Mouse (Mus musculus): Measurements from ENCODE around the gene Efemp1. TPM values are rescaled to one million over a fixed set of nuclear protein-coding genes. Genes with fewer than 3 reads are reported as not detected.

The Efemp1 gene
- total RNA-seq, 2 experiments from 2014 or later = 11.5 to 16.2 TPM

GRCm38 (mm10) chr11:28908908-28909545, 56.0 kb downstream of the Efemp1 start:
- intact Hi-C loops (cut with DNase I; ENCODE audit: low total_unique reads) = no loop called here
- peak; percentile 28 for DNase-seq

- intact Hi-C loops (cut with DNase I; ENCODE audit: low total_unique reads) = no loop called here
Observed at GRCm38 (mm10) chr11:28912469-28913138, 59.6 kb downstream of the Efemp1 start.

GRCm38 (mm10) chr11:28934449-28934848, 81.4 kb downstream of the Efemp1 start:
- no peak for DNase-seq
- intact Hi-C loops (cut with DNase I; ENCODE audit: low total_unique reads) = no loop called here

More at GRCm38 (mm10) chr11:28912469-28913138, 59.6 kb downstream of the Efemp1 start:
- no peak for DNase-seq

GRCm38 (mm10) chr11:28939651-28940050, 86.6 kb downstream of the Efemp1 start:
- DNase-seq = no peak
- intact Hi-C loops (cut with DNase I; ENCODE audit: low total_unique reads) = no loop called here

- intact Hi-C loops (cut with DNase I; ENCODE audit: low total_unique reads) = no loop called here
- no peak for DNase-seq
Observed at GRCm38 (mm10) chr11:28951586-28952210, 98.7 kb downstream of the Efemp1 start.

- no peak for DNase-seq
- intact Hi-C loops (cut with DNase I; ENCODE audit: low total_unique reads) = no loop called here
Observed at GRCm38 (mm10) chr11:28954673-28955304, 101.8 kb downstream of the Efemp1 start.

- no peak for DNase-seq
- intact Hi-C loops (cut with DNase I; ENCODE audit: low total_unique reads) = no loop called here
Observed at GRCm38 (mm10) chr11:28955305-28955701, 102.3 kb downstream of the Efemp1 start.

- DNase-seq = no peak
- intact Hi-C loops (cut with DNase I; ENCODE audit: low total_unique reads) = no loop called here
Observed at GRCm38 (mm10) chr11:28961381-28961780, 108.4 kb downstream of the Efemp1 start.
